Mouse (Mus musculus) stomach, embryonic 14.5 days (tissue): ENCODE measurements around the gene Lrmda. TPM values are rescaled to one million over a fixed set of nuclear protein-coding genes. Genes with fewer than 3 reads are reported as not detected.
"Not testable (repeated sequence)": the region's sequence is repeated elsewhere in the genome, so short reads cannot be mapped to it uniquely, and the experiment has no call there.

Experiments
- ATAC-seq: fragments of 200-750 bp; cut with Nextera tagmentation; 2 replicates; pipeline ENCODE4 v1.8.0; 2017; ENCODE audit warnings: low read depth, moderate TSS enrichment; ENCODE audit not compliant: insufficient number of reproducible peaks, insufficient read depth, low FRiP score
- H3K27ac ChIP-seq: fragments of 300-500 bp; sonication (generic); 2 replicates; pipeline ENCODE4 v1.5.1; 2014; ENCODE audit warnings: mild to moderate bottlenecking, low read length, moderate library complexity, mixed read lengths
- H3K27me3 ChIP-seq: fragments of 300-500 bp; sonication (generic); 2 replicates; pipeline ENCODE4 v1.6.1; 2014; ENCODE audit warnings: low read length, control low read depth, mixed read lengths; ENCODE audit not compliant: control insufficient read depth, insufficient read depth
- H3K36me3 ChIP-seq: fragments of 300-500 bp; sonication (generic); 2 replicates; pipeline ENCODE4 v1.6.1; 2014; ENCODE audit warnings: mild to moderate bottlenecking, control low read depth, low read length, moderate library complexity, mixed read lengths; ENCODE audit not compliant: control insufficient read depth, insufficient read depth
- H3K4me1 ChIP-seq: fragments of 300-500 bp; sonication (generic); 2 replicates; pipeline ENCODE4 v1.6.1; 2014; ENCODE audit warnings: low read length, control low read depth, mixed read lengths; ENCODE audit not compliant: control insufficient read depth, insufficient read depth
- H3K4me2 ChIP-seq: fragments of 300-500 bp; sonication (generic); replicated peaks from 2 replicates; pipeline ENCODE4 v1.6.1; 2014; ENCODE audit warnings: low read depth, low read length, control low read depth
- H3K4me3 ChIP-seq: fragments of 300-500 bp; sonication (generic); 2 replicates; pipeline ENCODE4 v1.5.1; 2014; ENCODE audit warnings: low read depth, low read length, control low read depth
- H3K9ac ChIP-seq: fragments of 300-500 bp; sonication (generic); replicated peaks from 2 replicates; pipeline ENCODE4 v1.6.1; 2014; ENCODE audit warnings: low read depth, mild to moderate bottlenecking, control low read depth, low read length, moderate library complexity, mixed read lengths
- H3K9me3 ChIP-seq: fragments of 300-500 bp; sonication (generic); 2 replicates; pipeline ENCODE4 v1.6.1; 2016; ENCODE audit warnings: low read depth, low read length, control low read depth; ENCODE audit not compliant: control insufficient read depth
- WGBS: fragments of 180-500 bp; shearing (Covaris S2); extraction: QIAGEN DNeasy Blood & Tissue Kit; methylation state at CpG from one replicate; pipeline ENCODE4 v1.1.7; 2014; 5-methylcytosine and 5-hydroxymethylcytosine counted together
- polyA plus RNA-seq: library from polyadenylated mRNA; unstranded; fragments of >200 nt; fragmentation: Nextera tagmentation; extraction: Ambion mirVana; gene quantifications from 2 replicates; pipeline ENCODE4 v1.2.1, GENCODE M21; 2014

Gene Lrmda
- polyA plus RNA-seq, 1 experiment from 2014 or later, result 0.46 TPM

DNA sequence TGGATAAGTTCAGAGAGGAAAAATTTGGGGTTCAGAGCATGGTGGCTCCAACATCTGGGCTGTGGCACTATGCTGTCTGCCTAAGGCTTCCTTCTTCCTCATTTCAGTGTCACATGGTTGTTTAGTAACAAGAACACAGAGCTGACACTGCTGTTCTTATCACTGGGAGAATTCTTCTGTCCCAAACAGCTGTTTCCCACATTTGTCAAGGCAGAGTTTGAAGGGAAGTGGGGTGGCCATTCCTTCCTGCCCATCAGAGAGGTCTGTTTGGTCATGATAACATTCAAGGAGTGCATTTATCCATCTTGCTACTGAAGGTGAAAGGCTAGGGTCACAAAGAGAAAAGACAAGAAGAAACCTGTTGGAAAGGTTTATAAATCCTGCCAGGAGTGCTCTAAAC lies 740.2 kb downstream of the Lrmda start:
- Histone ChIP-seq H3K4me1 (peaks cover 15% of the 10 kb centered on the region), H3K36me3 (no peaks in the 10 kb centered on the region), H3K27ac (peak overlapping the region; percentile 46; the same call in 1 of the 2 replicates), H3K9ac (no peak overlapping the region), H3K4me3 (no peak overlapping the region), H3K4me2 (no peak overlapping the region), H3K9me3 (no peaks in the 10 kb centered on the region), H3K27me3 (no peaks in the 10 kb centered on the region)
- ATAC-seq, result no peak

DNA sequence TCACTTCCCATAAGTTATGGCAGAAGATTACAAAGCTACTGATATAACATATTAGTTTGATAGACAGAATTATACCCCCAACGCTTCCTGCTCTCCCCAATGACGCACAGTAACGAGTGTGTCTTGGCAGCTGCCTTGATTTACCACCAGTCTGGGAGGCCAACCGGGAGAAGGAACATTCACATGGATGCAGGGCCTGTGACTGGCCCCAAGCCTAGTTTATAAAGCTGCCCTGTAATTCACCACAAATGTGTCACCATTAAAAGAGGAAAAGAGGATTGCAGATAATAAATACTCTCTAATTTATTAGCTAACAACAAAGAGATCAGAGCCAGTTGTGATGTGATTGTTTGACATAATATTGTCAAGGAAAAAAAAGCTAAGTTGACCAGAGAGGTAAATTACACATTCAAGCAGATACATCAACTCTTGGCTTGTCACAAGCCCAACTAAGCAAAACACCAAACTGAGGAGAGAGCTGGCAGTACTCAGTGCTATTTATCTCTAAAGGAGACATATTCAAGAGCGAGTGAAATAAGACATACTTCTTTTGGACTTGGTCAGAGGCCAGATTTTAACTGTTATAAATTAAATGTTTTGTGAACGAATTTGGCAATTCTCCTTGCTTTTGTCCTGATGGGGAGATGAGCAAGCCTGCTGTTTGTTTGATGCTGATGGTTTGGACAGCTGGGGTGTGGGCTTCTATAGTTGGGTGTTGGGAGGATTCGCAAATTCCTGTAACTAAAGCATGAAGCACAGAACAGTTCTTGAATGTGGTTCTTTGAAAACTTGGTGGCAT lies 740.9 kb downstream of the Lrmda start:
- H3K36me3 ChIP-seq, result no peaks in the 10 kb centered on the region
- H3K27me3 ChIP-seq, result no peaks in the 10 kb centered on the region
- H3K9me3 ChIP-seq, result no peaks in the 10 kb centered on the region
- H3K4me1 ChIP-seq, result peaks cover 15% of the 10 kb centered on the region
- H3K4me2 ChIP-seq, result no peak overlapping the region
- peak overlapping the region; percentile 46; the same call in 1 of the 2 replicates for H3K27ac ChIP-seq
- H3K9ac ChIP-seq, result no peak overlapping the region
- 24% methylated on average over 7 of the region's 7 CpGs for WGBS
- peak; percentile 87; the same call in 1 of the 2 replicates for ATAC-seq
- no peak overlapping the region for H3K4me3 ChIP-seq

DNA sequence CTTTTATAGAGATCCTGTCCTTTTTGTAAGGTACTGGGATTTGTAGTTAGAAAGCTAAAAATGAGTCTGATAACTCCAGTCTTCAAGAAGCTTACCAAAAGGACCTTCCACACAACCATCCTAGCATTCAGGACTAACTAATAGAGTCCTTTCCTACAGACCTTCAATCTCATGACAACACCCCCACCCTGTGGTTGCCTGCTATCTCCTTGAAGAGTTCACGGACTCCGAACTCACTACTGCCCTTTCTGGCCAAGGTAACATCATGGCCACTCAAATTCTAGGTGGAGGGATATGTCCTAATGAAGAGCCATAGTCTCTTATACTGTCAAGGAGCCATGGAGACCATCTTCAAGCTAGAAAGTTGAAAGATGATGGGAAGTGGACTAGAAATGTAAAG lies 762.2 kb downstream of the Lrmda start:
- H3K4me1 ChIP-seq, result peaks cover 22% of the 10 kb centered on the region; the same call in 1 of the 2 replicates
- WGBS, result 90% methylated on average over 2 of the region's 2 CpGs
- no peaks in the 10 kb centered on the region for H3K36me3 ChIP-seq
- no peaks in the 10 kb centered on the region for H3K9me3 ChIP-seq
- no peak overlapping the region for H3K27ac ChIP-seq
- no peak overlapping the region for H3K4me3 ChIP-seq
- H3K27me3 ChIP-seq, result no peaks in the 10 kb centered on the region
- no peak overlapping the region for H3K4me2 ChIP-seq
- ATAC-seq, result no peak
- no peak overlapping the region for H3K9ac ChIP-seq

GRCm38 (mm10) chr14:22782365-22782764 lies 762.9 kb downstream of the Lrmda start:
- Histone ChIP-seq H3K27ac (no peak overlapping the region), H3K36me3 (no peaks in the 10 kb centered on the region), H3K9ac (no peak overlapping the region), H3K4me3 (no peak overlapping the region), H3K27me3 (no peaks in the 10 kb centered on the region), H3K9me3 (no peaks in the 10 kb centered on the region), H3K4me2 (no peak overlapping the region), H3K4me1 (peaks cover 22% of the 10 kb centered on the region; the same call in 1 of the 2 replicates)
- WGBS, result 37% methylated on average over 2 of the region's 2 CpGs
- no peak for ATAC-seq

DNA sequence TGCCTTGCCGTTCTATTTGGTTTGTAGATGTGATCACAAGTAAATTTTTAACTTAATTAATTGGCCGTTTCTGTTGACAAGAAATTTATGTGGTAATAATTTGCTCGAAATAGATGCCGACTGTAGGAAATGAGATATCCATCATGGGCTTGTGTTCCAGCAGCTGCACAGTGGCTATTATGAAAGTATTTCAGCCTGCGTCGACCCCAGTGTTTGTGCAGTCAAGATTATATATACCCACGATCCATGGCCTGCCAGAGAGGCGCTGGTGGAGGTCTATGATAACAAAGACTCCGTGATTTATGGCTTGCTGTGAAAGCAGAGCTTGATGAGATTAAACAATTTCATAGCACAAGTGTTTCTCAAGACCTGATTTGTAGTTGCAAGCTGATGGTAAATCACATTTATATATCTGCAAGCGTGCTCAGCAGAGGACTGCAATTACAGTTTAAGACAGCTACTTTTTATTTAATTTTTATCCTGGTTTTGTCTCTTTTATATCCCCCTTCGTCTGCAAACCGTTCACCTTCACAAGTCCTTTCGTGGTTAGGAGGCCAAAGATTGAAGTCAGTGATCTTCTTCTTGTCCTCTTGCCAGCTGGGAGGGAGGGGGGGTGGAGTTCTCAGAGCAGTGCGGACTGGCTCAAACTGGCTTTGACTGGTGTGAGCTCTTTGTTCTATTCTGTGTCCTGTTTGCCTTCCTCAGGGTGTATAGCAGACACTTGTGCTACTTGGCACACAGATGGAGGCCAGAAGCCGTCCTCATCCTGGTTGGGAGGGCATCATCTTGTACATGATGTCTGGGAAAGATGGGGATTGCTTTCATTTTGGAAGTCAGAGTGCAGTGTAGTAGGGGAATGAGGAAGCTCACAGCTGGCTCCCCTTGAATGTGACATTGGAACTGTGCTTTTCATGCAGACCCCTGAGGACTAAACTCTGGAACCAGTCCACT lies 764.0 kb downstream of the Lrmda start:
- Histone ChIP-seq H3K9me3 (no peaks in the 10 kb centered on the region), H3K4me2 (peak overlapping the region; percentile 20), H3K9ac (no peak overlapping the region), H3K4me1 (peaks cover 22% of the 10 kb centered on the region; the same call in 1 of the 2 replicates), H3K4me3 (no peak overlapping the region), H3K27me3 (no peaks in the 10 kb centered on the region), H3K36me3 (no peaks in the 10 kb centered on the region), H3K27ac (peak overlapping the region; percentile 85)
- ATAC-seq, result peak; percentile 82
- whole genome bisulfite sequencing, result 7% methylated on average over 15 of the region's 15 CpGs

DNA sequence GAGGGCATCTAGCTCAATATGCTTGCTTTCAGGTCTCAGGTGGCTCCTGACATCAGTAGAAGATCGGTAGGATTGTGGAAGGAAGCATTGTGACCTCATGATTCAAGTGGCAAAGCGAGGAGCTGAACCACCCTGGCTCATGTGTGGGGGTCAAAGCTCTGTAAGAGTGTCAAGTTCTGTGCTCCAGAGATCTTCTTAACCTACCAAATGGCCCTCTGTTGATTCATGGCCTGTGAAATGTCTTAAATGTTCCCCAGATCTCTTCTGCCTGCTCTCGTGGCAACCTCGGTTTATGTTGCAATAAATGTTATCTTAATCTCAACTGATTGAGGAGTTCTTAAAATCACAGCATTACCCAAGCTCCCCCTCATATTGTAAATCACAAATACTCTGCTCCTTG lies 780.5 kb downstream of the Lrmda start:
- no peak overlapping the region for H3K4me2 ChIP-seq
- WGBS, result 52% methylated on average over 4 of the region's 4 CpGs
- no peak overlapping the region for H3K4me3 ChIP-seq
- no peaks in the 10 kb centered on the region for H3K36me3 ChIP-seq
- ATAC-seq, result no peak
- H3K27me3 ChIP-seq, result no peaks in the 10 kb centered on the region
- no peaks in the 10 kb centered on the region for H3K9me3 ChIP-seq
- no peak overlapping the region for H3K9ac ChIP-seq
- 0 out of 2 replicates have a peak, but pooled peaks cover 2% of the 10 kb centered on the region for H3K4me1 ChIP-seq
- no peak overlapping the region for H3K27ac ChIP-seq

GRCm38 (mm10) chr14:22800871-22801636 lies 781.5 kb downstream of the Lrmda start:
- Histone ChIP-seq H3K4me1 (0 out of 2 replicates have a peak, but pooled peaks cover 2% of the 10 kb centered on the region), H3K9me3 (no peaks in the 10 kb centered on the region), H3K27me3 (no peaks in the 10 kb centered on the region), H3K27ac (no peak overlapping the region), H3K4me3 (no peak overlapping the region), H3K9ac (no peak overlapping the region), H3K4me2 (no peak overlapping the region), H3K36me3 (no peaks in the 10 kb centered on the region)
- 70% methylated on average over 13 of the region's 13 CpGs for WGBS
- peak; percentile 37; the same call in 1 of the 2 replicates for ATAC-seq

DNA sequence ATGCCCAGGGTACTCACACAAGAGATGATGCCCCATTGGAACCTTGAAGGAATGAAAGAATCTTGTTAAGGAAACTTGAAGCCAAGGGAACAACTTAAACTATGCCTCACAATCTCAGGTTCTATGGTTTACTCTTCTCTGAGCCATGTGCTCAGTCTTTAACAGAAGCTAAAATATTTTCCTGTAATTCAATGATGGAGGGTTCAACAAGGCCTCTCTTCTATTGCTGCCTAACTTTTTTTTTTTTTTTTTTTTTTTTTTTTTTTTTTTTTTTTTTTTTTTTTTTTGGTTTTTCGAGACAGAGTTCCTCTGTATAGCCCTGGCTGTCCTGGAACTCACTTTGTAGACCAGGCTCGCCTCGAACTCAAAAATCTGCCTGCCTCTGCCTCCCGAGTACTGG lies 782.2 kb downstream of the Lrmda start:
- H3K9me3 ChIP-seq, H3K4me3 ChIP-seq, H3K27ac ChIP-seq, H3K9ac ChIP-seq, H3K4me1 ChIP-seq, H3K27me3 ChIP-seq, H3K36me3 ChIP-seq, H3K4me2 ChIP-seq, ATAC-seq: not testable (repeated sequence)
- WGBS, result 82% methylated on average over 4 of the region's 4 CpGs
